Mouse (Mus musculus) hindbrain, embryonic 10.5 days (tissue): ENCODE results near the gene Cfap97d2. TPM values are rescaled to one million over a fixed set of nuclear protein-coding genes. Genes with fewer than 3 reads are reported as not detected.

Experiments
- DNase-seq: peaks from one replicate; pipeline ENCODE4 v3.0.0-alpha.2; 2017; ENCODE audit warnings: low spot score
- H3K27ac ChIP-seq: fragments of 300-500 bp; sonication (generic); 2 replicates; pipeline ENCODE4 v1.5.1; 2016; ENCODE audit warnings: mild to moderate bottlenecking, moderate library complexity
- H3K27me3 ChIP-seq: fragments of 300-500 bp; sonication (generic); 2 replicates; pipeline ENCODE4 v1.6.1; 2016; ENCODE audit warnings: mild to moderate bottlenecking; ENCODE audit not compliant: poor library complexity, insufficient read depth, severe bottlenecking
- H3K36me3 ChIP-seq: fragments of 300-500 bp; sonication (generic); 2 replicates; pipeline ENCODE4 v1.6.1; 2016; ENCODE audit warnings: mild to moderate bottlenecking, moderate library complexity
- H3K4me1 ChIP-seq: fragments of 300-500 bp; sonication (generic); replicated peaks from 2 replicates; pipeline ENCODE4 v1.6.1; 2016; ENCODE audit warnings: mild to moderate bottlenecking
- H3K4me3 ChIP-seq: fragments of 300-500 bp; sonication (generic); 2 replicates; pipeline ENCODE4 v1.5.1; 2016; ENCODE audit warnings: mild to moderate bottlenecking, moderate library complexity
- H3K9me3 ChIP-seq: fragments of 300-500 bp; sonication (generic); 2 replicates; pipeline ENCODE4 v1.6.1; 2016; ENCODE audit warnings: mild to moderate bottlenecking, moderate library complexity
- WGBS: fragments of 180-500 bp; shearing (Covaris S2); methylation state at CpG from one replicate; pipeline ENCODE4 v1.1.7; 2016; 5-methylcytosine and 5-hydroxymethylcytosine counted together
- polyA plus RNA-seq: library from polyadenylated mRNA; unstranded; fragments of >200 nt; fragmentation: Nextera tagmentation; extraction: Ambion mirVana; gene quantifications from 2 replicates; pipeline ENCODE4 v1.2.1, GENCODE M21; 2016

The Cfap97d2 gene
- polyA plus RNA-seq, 1 experiment from 2014 or later = 2.5 TPM

GRCm38 (mm10) chr8:13780536-13780935 lies 74.8 kb downstream of the Cfap97d2 start:
- 90% methylated on average over 3 of the region's 3 CpGs for WGBS
- peaks cover 72% of the 10 kb centered on the region for H3K36me3 ChIP-seq

GRCm38 (mm10) chr8:13785250-13785763 lies 79.6 kb downstream of the Cfap97d2 start, which contains the start of gene Upf3a:
Gene Upf3a (plus strand): TSS chr8:13785615.
- DNase-seq = peak; percentile 96
- H3K9me3 ChIP-seq = no peaks in the 10 kb centered on the region
- no peaks in the 10 kb centered on the region for H3K27me3 ChIP-seq
- peak within 1 kb of the TSS; percentile 75 for H3K4me3 ChIP-seq
- WGBS = under 1% methylated on average over 47 of the region's 47 CpGs
- peak within 1 kb of the TSS; percentile 99 for H3K27ac ChIP-seq
- H3K36me3 ChIP-seq = peaks cover 51% of the 10 kb centered on the region
- H3K4me1 ChIP-seq = peaks cover 15% of the 10 kb centered on the region

More at GRCm38 (mm10) chr8:13780536-13780935, 74.8 kb downstream of the Cfap97d2 start:
- Histone ChIP-seq H3K4me3 (no peak overlapping the region), H3K4me1 (peaks cover 10% of the 10 kb centered on the region), H3K9me3 (no peaks in the 10 kb centered on the region), H3K27ac (no peak overlapping the region), H3K27me3 (no peaks in the 10 kb centered on the region)
- no peak for DNase-seq

GRCm38 (mm10) chr8:13785764-13786299 lies 80.1 kb downstream of the Cfap97d2 start:
- peak; percentile 98 for DNase-seq
- Histone ChIP-seq H3K36me3 (peaks cover 46% of the 10 kb centered on the region), H3K4me3 (peak overlapping the region; percentile 75), H3K9me3 (no peaks in the 10 kb centered on the region), H3K27me3 (no peaks in the 10 kb centered on the region), H3K27ac (peak overlapping the region; percentile 99), H3K4me1 (peaks cover 15% of the 10 kb centered on the region)
- under 1% methylated on average over 47 of the region's 47 CpGs for WGBS

- Histone ChIP-seq H3K4me1 (peaks cover 10% of the 10 kb centered on the region), H3K27me3 (no peaks in the 10 kb centered on the region), H3K4me3 (no peak overlapping the region), H3K36me3 (peaks cover 56% of the 10 kb centered on the region), H3K9me3 (no peaks in the 10 kb centered on the region), H3K27ac (no peak overlapping the region)
- DNase-seq = no peak
- 93% methylated on average over 8 of the region's 8 CpGs for WGBS
Observed at GRCm38 (mm10) chr8:13789606-13790005, 83.9 kb downstream of the Cfap97d2 start.

Other genes starting within 250 kb of the Cfap97d2 start
- gene Gas6, start 211.4 kb upstream of the Cfap97d2 start, polyA plus RNA-seq = 12.9 and 15.8 TPM in 2 replicates
- not detected in 2 replicates for gene 1700029H14Rik, start 143.4 kb upstream of the Cfap97d2 start, polyA plus RNA-seq
- gene Rasa3, start 28.3 kb upstream of the Cfap97d2 start, polyA plus RNA-seq = 28.8 and 31.8 TPM in 2 replicates
- gene Cdc16, start 51.8 kb downstream of the Cfap97d2 start, polyA plus RNA-seq = 210 and 212 TPM in 2 replicates
- 36.0 and 36.7 TPM in 2 replicates for gene Upf3a, start 79.7 kb downstream of the Cfap97d2 start, polyA plus RNA-seq
- not detected in 2 replicates for gene AF366264, start 132.5 kb downstream of the Cfap97d2 start, polyA plus RNA-seq
- 45.5 and 47.0 TPM in 2 replicates for gene Champ1, start 163.8 kb downstream of the Cfap97d2 start, polyA plus RNA-seq
- gene Coprs, start 184.4 kb downstream of the Cfap97d2 start, polyA plus RNA-seq = 79.7 and 85.8 TPM in 2 replicates